Mouse (Mus musculus): Measurements from ENCODE around the gene Jun.
A peak's percentile ranks its signal among the peaks of the same experiment; 100 is the strongest.

Jun gene

GRCm38 (mm10) chr4:95031158-95031557, 20.9 kb downstream of the Jun start:
- no peak for DNase-seq (ENCODE audit: extremely low spot score)

GRCm38 (mm10) chr4:95025847-95026600, 26.0 kb downstream of the Jun start:
- DNase-seq (ENCODE audit: extremely low spot score): no peak

- DNase-seq (ENCODE audit: extremely low spot score): no peak
Observed at GRCm38 (mm10) chr4:95023350-95023953, 28.6 kb downstream of the Jun start.

- DNase-seq (ENCODE audit: extremely low spot score): no peak
Observed at GRCm38 (mm10) chr4:95021649-95022637, 30.1 kb downstream of the Jun start.

- no peak for DNase-seq (ENCODE audit: extremely low spot score)
Observed at GRCm38 (mm10) chr4:95020201-95020600, 31.8 kb downstream of the Jun start.

- DNase-seq (ENCODE audit: extremely low spot score): no peak
Observed at GRCm38 (mm10) chr4:95018221-95018620, 33.8 kb downstream of the Jun start.

- DNase-seq (ENCODE audit: extremely low spot score): no peak
Observed at GRCm38 (mm10) chr4:95012706-95013105, 39.3 kb downstream of the Jun start.

GRCm38 (mm10) chr4:95012256-95012655, 39.8 kb downstream of the Jun start:
- no peak for DNase-seq (ENCODE audit: extremely low spot score)

GRCm38 (mm10) chr4:95008175-95009057, 43.6 kb downstream of the Jun start:
- DNase-seq (ENCODE audit: extremely low spot score): peak; percentile 73

GRCm38 (mm10) chr4:95007759-95008158, 44.3 kb downstream of the Jun start:
- DNase-seq (ENCODE audit: extremely low spot score): peak; percentile 6

- DNase-seq (ENCODE audit: extremely low spot score): no peak
Observed at GRCm38 (mm10) chr4:95005251-95005830, 46.7 kb downstream of the Jun start.

- DNase-seq (ENCODE audit: extremely low spot score): no peak
Observed at GRCm38 (mm10) chr4:95001043-95001775, 50.8 kb downstream of the Jun start.

GRCm38 (mm10) chr4:95000147-95000546, 51.9 kb downstream of the Jun start:
- no peak for DNase-seq (ENCODE audit: extremely low spot score)

GRCm38 (mm10) chr4:94999249-94999648, 52.8 kb downstream of the Jun start:
- no peak for DNase-seq (ENCODE audit: extremely low spot score)
